Mouse (Mus musculus) bone marrow macrophage, adult 2 months (primary cell): ENCODE results near the gene Proz.

Experiments
- CTCF ChIP-seq: IDR thresholded peaks from 2 replicates; pipeline ENCODE4 v1.5.1; 2012; ENCODE audit warnings: low read depth, mild to moderate bottlenecking, low read length, moderate library complexity
- POLR2A ChIP-seq: IDR thresholded peaks from 2 replicates; pipeline ENCODE4 v1.6.1; 2012; ENCODE audit warnings: mild to moderate bottlenecking, low read depth, low read length, borderline replicate concordance

DNA sequence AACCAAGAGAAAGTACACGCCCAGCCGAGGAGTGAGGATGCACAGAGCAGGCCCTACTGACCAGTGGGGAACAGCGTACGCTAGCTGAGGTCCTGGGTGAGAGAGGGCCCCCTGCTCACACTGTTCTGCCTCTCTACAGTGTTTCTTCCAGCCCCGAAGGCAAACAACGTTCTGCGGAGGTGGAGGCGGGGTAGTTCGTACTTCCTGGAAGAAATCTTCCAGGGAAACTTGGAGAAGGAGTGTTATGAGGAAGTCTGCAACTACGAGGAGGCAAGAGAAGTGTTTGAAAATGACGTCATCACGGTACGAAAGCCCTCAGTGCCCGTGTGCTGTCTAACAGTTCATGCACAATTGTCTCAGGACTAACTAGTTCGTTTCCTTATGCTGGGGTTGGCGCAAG, 2.4 kb downstream of the Proz start:
- TF ChIP-seq POLR2A (no peak), CTCF (no peak)
